Mouse (Mus musculus) myocyte (in vitro differentiated cells): ENCODE results near the gene Arhgef3. TPM values are rescaled to one million over a fixed set of nuclear protein-coding genes. Genes with fewer than 3 reads are reported as not detected.

ENCODE experiments used
- H3K27me3 ChIP-seq: one replicate; pipeline ENCODE4 v1.6.1; 2011; ENCODE audit not compliant: control insufficient read depth, insufficient read depth, insufficient read length
- H3K36me3 ChIP-seq: one replicate; pipeline ENCODE4 v1.6.1; 2011; ENCODE audit not compliant: control insufficient read depth, insufficient read depth
- H3K4me2 ChIP-seq: one replicate; pipeline ENCODE4 v1.6.1; 2011; ENCODE audit warnings: low read depth, control low read depth
- H3K4me3 ChIP-seq: one replicate; pipeline ENCODE4 v1.5.1; 2011; ENCODE audit warnings: mild to moderate bottlenecking, control low read depth, moderate library complexity
- H3K79me2 ChIP-seq: one replicate; pipeline ENCODE4 v1.6.1; 2011; ENCODE audit not compliant: control insufficient read depth, insufficient read depth
- H3ac ChIP-seq: one replicate; pipeline ENCODE4 v1.6.1; 2011; ENCODE audit not compliant: control insufficient read depth, insufficient read length
- CEBPB ChIP-seq: IDR thresholded peaks from 2 replicates; pipeline ENCODE4 v1.6.1; 2011; ENCODE audit warnings: mild to moderate bottlenecking, moderate library complexity; ENCODE audit not compliant: poor library complexity, insufficient read depth, severe bottlenecking
- E2F4 ChIP-seq: IDR thresholded peaks from one replicate; pipeline ENCODE4 v1.6.1; 2011; ENCODE audit warnings: mild to moderate bottlenecking, control low read depth, moderate library complexity; ENCODE audit not compliant: insufficient read depth
- MAX ChIP-seq: IDR thresholded peaks from one replicate; pipeline ENCODE4 v1.6.1; 2011; ENCODE audit warnings: low read depth, mild to moderate bottlenecking, control low read depth
- MYOD1 ChIP-seq, 3 experiments: IDR thresholded peaks; one replicate each; pipeline ENCODE4 v1.6.1; 2011; ENCODE audit warnings: control low read depth in 2 of 3, low read depth in 2 of 3, mild to moderate bottlenecking in 2 of 3, moderate library complexity in 1 of 3; ENCODE audit not compliant: insufficient read length in 2 of 3, control insufficient read depth in 1 of 3
- MYOG ChIP-seq, 3 experiments: IDR thresholded peaks; one replicate each; pipeline ENCODE4 v1.6.1; 2011; ENCODE audit warnings: control low read depth in 2 of 3, low read depth in 2 of 3, mild to moderate bottlenecking in 2 of 3; ENCODE audit not compliant: insufficient read length in 2 of 3, control insufficient read depth in 1 of 3, insufficient read depth in 1 of 3
- POLR2A ChIP-seq: IDR thresholded peaks from one replicate; pipeline ENCODE4 v1.6.1; 2011; ENCODE audit warnings: low read depth, mild to moderate bottlenecking, control low read depth, moderate library complexity; ENCODE audit not compliant: insufficient read length
- POLR2AphosphoS2 ChIP-seq: IDR thresholded peaks from one replicate; pipeline ENCODE4 v1.6.1; 2011; ENCODE audit warnings: low read depth, control low read depth; ENCODE audit not compliant: insufficient read length
- REST ChIP-seq: IDR thresholded peaks from one replicate; pipeline ENCODE4 v1.6.1; 2011; ENCODE audit warnings: mild to moderate bottlenecking, control low read depth, moderate library complexity; ENCODE audit not compliant: insufficient read depth, insufficient read length
- SRF ChIP-seq: IDR thresholded peaks from one replicate; pipeline ENCODE4 v1.6.1; 2011; ENCODE audit warnings: low read depth; ENCODE audit not compliant: control insufficient read depth, insufficient read length
- TCF12 ChIP-seq: IDR thresholded peaks from one replicate; pipeline ENCODE4 v1.6.1; 2011; ENCODE audit warnings: mild to moderate bottlenecking, control low read depth; ENCODE audit not compliant: poor library complexity, insufficient read depth, severe bottlenecking
- TCF3 ChIP-seq: IDR thresholded peaks from one replicate; pipeline ENCODE4 v1.6.1; 2011; ENCODE audit warnings: low read depth, control low read depth; ENCODE audit not compliant: insufficient read length
- USF1 ChIP-seq: IDR thresholded peaks from one replicate; pipeline ENCODE4 v1.6.1; 2011; ENCODE audit warnings: low read depth, mild to moderate bottlenecking, control low read depth, moderate library complexity
- polyA plus RNA-seq: library from polyadenylated mRNA; unstranded; fragments of >200 nt; fragmentation: generic; extraction: Trizol; gene quantifications from one replicate; pipeline ENCODE4 v1.2.1, GENCODE M21; 2012; ENCODE audit warnings: missing spikeins

Arhgef3 gene
- polyA plus RNA-seq, 1 experiment: 6.6 TPM

- TF ChIP-seq POLR2A: no peak
- TF ChIP-seq TCF12: no peak
- TF ChIP-seq REST: no peak
- no peak for TF ChIP-seq TCF3
- TF ChIP-seq USF1: no peak
- no peak for TF ChIP-seq MAX
- TF ChIP-seq SRF: no peak
- no peak for TF ChIP-seq POLR2AphosphoS2
- no peak for TF ChIP-seq CEBPB
- no peak for TF ChIP-seq MYOD1 (IDR thresholded peaks at IDR 0.05; ENCODE audit: control insufficient read depth in 1 of 3, insufficient read length in 2 of 3, low read depth in 2 of 3)
- no peak for TF ChIP-seq MYOG (IDR thresholded peaks at IDR 0.05; ENCODE audit: control insufficient read depth in 1 of 3, insufficient read depth in 1 of 3, insufficient read length in 2 of 3, low read depth in 2 of 3)
- TF ChIP-seq E2F4: no peak
- H3K36me3 ChIP-seq: no peaks in the 10 kb centered on the region
Observed at GRCm38 (mm10) chr14:27397526-27397925, 282.8 kb downstream of the Arhgef3 start.

DNA sequence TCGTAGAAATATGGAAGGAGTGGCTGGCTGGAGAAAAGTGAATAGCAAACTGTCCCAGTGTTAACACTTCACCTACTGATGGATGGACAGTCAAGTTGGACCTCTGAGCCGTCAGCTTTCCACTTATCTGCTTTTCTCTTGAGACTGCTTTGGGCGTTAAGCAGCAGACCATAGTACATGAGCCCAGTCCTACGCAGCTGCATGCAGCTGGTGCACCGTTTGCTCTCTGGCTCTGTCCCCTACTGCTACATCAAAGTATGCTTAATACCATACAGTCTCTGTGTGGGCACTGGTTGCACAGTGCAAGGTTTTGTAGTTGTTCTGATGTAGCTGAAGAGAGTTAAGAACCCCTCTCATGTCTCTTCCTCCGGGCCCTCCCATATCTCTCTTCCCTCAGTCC, 285.8 kb downstream of the Arhgef3 start:
- H3K36me3 ChIP-seq: no peaks in the 10 kb centered on the region
- no peak overlapping the region for H3K4me3 ChIP-seq
- H3ac ChIP-seq: no peak overlapping the region
- H3K27me3 ChIP-seq: no peaks in the 10 kb centered on the region
- no peaks in the 10 kb centered on the region for H3K79me2 ChIP-seq
- no peak overlapping the region for H3K4me2 ChIP-seq
- no peak for TF ChIP-seq CEBPB

More at GRCm38 (mm10) chr14:27397526-27397925, 282.8 kb downstream of the Arhgef3 start:
- no peaks in the 10 kb centered on the region for H3K79me2 ChIP-seq
- H3K4me2 ChIP-seq: no peak overlapping the region
- no peak overlapping the region for H3ac ChIP-seq
- no peak overlapping the region for H3K4me3 ChIP-seq
- H3K27me3 ChIP-seq: no peaks in the 10 kb centered on the region

DNA sequence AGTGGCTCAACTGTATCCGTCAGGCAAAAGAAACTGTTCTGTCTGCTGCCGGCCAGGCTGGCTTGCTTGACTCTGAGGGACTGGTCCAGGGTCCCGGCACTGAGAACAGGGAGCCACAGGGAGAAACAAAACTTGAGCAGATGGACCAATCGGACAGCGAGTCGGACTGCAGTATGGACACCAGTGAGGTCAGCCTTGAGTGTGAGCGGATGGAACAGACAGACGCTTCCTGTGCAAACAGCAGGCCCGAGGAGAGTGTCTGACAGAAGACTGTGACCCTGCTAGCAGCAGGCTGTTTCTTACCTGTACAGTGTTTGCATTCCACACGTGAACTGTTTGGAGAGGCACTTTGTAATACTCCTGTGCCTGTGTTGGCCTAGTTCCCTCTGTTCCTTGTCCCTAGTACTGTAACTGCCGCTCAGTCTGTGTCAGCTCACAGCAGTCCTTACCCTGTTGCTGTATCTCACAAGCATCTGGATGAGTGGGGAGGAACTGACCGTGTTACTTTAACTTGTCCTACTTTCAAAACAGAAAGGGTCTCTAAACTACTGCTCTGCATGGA, 287.1 kb downstream of the Arhgef3 start:
- Histone ChIP-seq H3K36me3 (no peaks in the 10 kb centered on the region), H3K79me2 (no peaks in the 10 kb centered on the region), H3ac (no peak overlapping the region), H3K27me3 (no peaks in the 10 kb centered on the region), H3K4me2 (no peak overlapping the region), H3K4me3 (no peak overlapping the region)
- no peak for TF ChIP-seq REST
- TF ChIP-seq MAX: no peak
- no peak for TF ChIP-seq SRF
- TF ChIP-seq TCF3: no peak
- TF ChIP-seq E2F4: no peak
- no peak for TF ChIP-seq POLR2A
- no peak for TF ChIP-seq MYOD1 (IDR thresholded peaks at IDR 0.05; ENCODE audit: control insufficient read depth in 1 of 3, insufficient read length in 2 of 3, low read depth in 2 of 3)
- TF ChIP-seq USF1: no peak
- no peak for TF ChIP-seq MYOG (IDR thresholded peaks at IDR 0.05; ENCODE audit: control insufficient read depth in 1 of 3, insufficient read depth in 1 of 3, insufficient read length in 2 of 3, low read depth in 2 of 3)
- no peak for TF ChIP-seq CEBPB
- TF ChIP-seq POLR2AphosphoS2: no peak

DNA sequence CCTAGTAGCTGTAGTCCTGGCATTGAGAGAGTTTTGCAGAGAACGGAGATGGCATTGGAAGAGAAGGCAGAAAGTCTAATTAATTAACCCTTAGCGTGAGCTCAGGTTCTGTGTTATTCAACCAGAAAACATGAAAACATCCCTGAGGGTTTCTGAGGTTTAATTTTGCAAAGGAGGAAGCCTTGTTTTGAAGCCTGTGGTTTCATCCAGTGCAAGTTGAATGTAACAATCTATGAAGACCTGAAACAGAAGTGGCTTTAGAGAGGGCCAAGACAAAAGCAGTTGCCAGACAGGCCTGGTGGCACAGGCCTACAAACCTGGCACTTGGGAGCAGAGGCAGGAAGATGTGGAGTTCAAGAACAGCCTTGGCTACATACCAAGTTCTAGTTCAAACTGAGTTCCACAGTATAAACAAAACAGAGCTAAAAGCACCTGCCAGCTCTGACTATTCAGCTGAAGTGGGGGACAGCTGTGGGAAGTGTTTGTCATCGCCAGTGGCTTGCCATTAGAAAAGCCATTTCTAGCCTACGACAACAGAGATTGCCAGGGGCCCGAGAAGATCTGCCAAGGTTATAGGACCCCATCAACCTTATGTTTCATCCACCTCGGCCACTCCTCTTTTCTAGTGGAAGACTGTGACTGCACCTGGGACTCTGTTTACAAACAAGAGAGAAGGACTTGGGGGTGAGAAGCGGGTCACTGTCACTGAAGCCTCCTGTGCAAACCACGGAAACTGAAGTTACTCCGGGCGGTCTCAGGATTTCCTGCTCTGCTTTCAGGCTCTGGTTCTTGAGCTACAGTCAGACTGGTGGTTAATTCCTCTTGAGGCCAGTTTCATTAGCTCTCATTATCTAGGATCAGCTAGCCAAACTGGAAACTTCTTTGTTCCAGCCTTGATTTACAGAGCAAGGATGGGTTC, 287.9 kb downstream of the Arhgef3 start:
- H3ac ChIP-seq: no peak overlapping the region
- H3K27me3 ChIP-seq: no peaks in the 10 kb centered on the region
- TF ChIP-seq MYOD1 (IDR thresholded peaks at IDR 0.05; ENCODE audit: control insufficient read depth in 1 of 3, insufficient read length in 2 of 3, low read depth in 2 of 3): peak in 2 of 3 experiments; percentile 25 to 65
- no peak for TF ChIP-seq REST
- TF ChIP-seq POLR2A: no peak
- TF ChIP-seq POLR2AphosphoS2: no peak
- no peak for TF ChIP-seq USF1
- TF ChIP-seq SRF: no peak
- no peak for TF ChIP-seq MAX
- TF ChIP-seq MYOG (IDR thresholded peaks at IDR 0.05; ENCODE audit: control insufficient read depth in 1 of 3, insufficient read depth in 1 of 3, insufficient read length in 2 of 3, low read depth in 2 of 3): peak in 2 of 3 experiments; percentile 43 to 63
- TF ChIP-seq CEBPB: no peak
- TF ChIP-seq TCF3: no peak
- TF ChIP-seq TCF12: no peak
- TF ChIP-seq E2F4: no peak
- H3K4me2 ChIP-seq: no peak overlapping the region
- no peaks in the 10 kb centered on the region for H3K36me3 ChIP-seq
- H3K4me3 ChIP-seq: no peak overlapping the region
- no peaks in the 10 kb centered on the region for H3K79me2 ChIP-seq
